Mouse (Mus musculus) urinary bladder, postnatal 14 days (tissue): ENCODE results near the gene 2310009B15Rik.

Experiments
- DNase-seq: peaks from one replicate; pipeline ENCODE4 v3.0.0; 2021; ENCODE audit warnings: low spot score

2310009B15Rik gene

DNA sequence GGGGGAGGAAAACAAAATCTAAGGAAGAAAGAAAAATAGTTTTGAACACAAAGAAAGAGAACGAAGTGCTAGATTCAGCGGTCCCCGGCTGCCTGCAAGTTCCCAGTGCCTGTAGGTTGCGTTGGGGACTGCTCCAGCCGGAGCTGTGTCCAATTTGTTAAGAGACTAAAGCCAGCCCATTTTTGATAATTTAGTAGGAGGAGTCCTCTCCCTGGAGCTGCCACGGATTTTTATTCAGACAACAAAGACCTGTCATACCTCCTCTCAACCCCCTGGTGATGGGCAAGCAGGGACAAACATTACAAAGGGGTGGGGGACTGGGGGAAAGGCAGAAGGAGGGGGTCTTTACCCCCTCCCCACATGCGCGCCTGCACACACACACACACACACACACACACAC is 14.3 kb downstream of the 2310009B15Rik start:
- no peak for DNase-seq

DNA sequence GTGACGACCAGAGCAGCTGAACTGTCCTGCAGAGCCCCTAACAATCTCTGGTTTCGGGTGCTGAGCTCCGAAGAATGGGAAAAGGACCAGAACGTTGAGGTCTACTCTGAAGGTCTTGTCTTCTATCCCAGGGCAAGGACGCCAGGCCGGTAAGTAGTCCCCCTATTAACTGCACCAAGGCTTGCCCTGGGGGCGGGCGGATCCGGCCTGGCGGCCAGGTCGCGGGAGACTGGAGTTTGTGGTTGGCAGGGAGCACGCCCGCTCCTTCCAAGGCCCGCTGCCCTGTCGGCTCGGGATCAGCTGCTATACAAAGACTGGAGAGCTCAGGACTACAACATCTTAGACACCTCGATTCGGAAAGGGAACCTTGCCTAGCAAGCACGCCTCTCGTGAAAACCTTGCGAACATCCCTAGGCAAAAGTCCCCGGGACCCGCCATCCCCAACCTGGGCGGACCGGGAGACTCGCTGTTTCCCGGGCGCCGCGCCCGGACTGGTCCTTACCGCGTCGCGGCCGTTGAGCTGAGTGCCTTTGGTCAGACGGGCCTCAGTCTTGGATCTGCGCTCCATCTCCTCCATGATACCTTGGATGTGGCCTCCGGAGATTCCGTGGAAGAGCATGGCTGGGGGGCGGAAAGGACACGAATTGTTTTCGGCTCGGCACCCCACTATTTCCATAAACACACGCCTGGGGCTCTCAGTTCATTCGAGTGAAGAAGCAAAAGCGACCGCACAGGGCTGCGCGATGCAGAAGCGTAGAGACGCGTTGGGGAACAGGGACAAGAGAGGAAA is 15.2 kb downstream of the 2310009B15Rik start:
- DNase-seq = peak; percentile 11

GRCm38 (mm10) chr1:138840440-138841305 is 16.0 kb downstream of the 2310009B15Rik start:
- DNase-seq = no peak

GRCm38 (mm10) chr1:138839809-138840430 is 16.7 kb downstream of the 2310009B15Rik start:
- no peak for DNase-seq

GRCm38 (mm10) chr1:138839291-138839690 is 17.4 kb downstream of the 2310009B15Rik start:
- DNase-seq = no peak

DNA sequence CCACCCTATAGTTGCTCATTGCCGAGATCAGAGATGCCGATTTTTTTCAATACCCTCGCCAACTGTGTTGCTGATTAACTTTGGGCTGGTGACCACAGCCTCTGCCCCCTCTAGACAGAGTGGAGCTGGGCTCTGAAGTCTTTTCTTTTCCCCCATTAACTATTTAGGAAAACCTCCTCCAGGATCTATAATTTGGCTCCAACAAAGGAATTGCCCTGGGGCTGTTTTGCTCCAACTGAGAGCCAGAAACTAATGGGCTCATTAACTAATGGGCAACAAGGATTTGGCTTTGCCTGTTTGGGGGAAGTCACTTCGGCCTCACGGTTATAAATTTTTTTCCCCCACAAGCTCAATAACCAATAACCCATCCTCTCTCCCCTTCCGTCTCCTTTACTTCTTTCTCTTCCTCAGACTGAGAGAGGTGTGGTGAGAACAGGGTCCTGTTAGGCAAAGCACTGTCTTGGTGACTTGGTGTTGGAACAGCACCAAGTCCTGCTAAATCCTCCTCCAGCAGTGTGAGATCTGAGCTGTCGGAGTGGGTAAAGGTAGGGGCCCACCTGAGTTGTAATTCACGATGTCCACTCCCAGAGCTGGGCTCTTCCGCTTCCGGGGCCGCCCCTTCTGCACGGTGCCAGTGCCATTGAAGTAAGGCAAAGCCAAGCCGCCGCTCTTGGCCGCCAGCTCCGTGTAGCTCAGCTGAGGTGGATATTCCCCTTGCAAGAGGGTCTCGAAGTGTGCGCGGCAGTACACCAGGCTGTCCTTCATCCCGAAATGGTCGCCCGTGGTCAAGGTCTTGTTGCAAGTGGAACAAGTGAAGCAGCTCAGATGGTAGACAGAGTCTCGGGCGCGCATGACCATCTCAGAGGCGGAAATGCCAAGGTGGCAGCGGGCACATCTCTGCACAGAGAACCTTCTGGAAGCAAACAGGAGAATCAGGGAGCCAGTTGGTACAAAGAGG is 18.6 kb downstream of the 2310009B15Rik start:
- DNase-seq = no peak

GRCm38 (mm10) chr1:138835355-138835900 is 21.2 kb downstream of the 2310009B15Rik start:
- peak; percentile 18 for DNase-seq

- DNase-seq = no peak
Measured at GRCm38 (mm10) chr1:138831309-138831708, 25.3 kb downstream of the 2310009B15Rik start.

DNA sequence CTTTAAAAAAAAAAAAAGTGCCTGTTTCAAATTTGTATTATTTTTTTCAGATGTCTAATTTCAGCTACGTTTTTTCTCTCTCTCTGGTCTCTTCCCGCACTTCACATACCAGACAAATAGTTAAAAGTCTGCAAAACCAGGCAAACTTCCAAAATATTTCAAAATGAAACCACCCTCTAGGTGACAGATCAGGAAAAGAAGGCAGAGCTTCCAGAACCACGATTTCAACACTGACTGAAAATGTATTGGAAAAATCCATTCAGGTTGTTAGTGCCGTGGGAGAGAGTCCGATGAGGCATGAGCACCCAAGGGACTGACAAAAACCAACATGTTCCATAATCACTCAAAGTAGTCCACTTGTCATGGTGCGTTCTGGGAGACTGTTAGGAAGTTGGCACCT is 29.8 kb downstream of the 2310009B15Rik start:
- DNase-seq = no peak

DNA sequence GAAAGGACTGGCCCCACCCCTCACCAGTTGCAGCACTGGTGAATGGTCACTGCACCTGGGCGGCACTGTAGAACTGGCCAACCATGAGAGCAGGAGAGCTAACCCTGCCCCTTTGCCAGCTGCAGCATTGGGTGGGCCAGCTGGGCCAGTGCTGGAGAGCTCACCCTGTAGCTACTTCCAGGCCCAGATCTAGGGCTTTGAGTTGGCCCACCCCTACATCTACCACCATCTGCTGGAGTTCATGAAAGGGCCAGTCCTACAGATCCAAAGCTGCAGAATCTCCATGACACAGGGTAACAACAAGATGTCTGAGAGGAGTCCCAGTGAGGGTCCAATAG is 33.7 kb downstream of the 2310009B15Rik start:
- DNase-seq = no peak

DNA sequence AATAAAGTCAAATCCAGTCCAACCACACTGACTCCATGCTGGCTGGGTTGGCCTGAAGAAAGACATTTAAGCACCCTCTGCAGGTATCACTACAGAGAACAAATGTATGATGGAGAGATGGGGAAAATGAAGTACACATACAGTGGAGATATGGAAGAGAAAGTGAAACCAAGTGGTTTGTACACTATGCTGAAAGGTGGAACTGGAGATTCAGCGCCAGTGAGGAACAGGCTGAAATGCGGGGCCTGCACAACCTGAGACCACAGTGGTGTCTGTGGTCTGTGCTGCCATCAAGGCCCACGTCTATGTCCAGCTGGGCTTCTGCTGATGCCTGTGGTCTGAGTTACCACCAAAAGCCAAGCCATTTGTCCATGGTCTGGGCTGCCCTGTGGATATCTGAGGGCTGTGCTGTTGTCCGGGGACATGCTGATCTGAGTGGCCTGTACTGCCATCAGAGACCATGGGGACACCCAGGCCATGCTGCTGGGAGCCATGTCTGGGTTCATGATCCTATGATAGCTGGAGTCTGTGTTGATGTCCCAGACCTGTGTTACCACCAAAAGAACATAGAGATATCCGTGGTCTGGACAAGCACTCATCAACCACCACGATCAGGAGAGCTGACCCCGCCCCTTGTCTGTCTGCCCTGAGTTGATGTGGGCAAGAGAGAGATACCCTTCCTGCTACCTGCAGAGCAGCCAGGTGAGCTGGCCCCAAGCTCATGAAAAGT is 34.2 kb downstream of the 2310009B15Rik start:
- DNase-seq = no peak
